ENCODE assay signal across 12 mouse cellular contexts in genomic region chr13:51963966-51964365, GRCm38 (mm10).
DNase-seq lines count a peak whose midpoint lies in the region; ATAC-seq lines count a peak whose summit lies in the region.
"Had no signal": no experiment of that assay in that cellular context is flagged by ENCODE, and none has a peak within 500 bp of the region (broad histone marks: within the 10 kb centered on the region; RNA-seq: fewer than 3 reads in every experiment).

No protein-coding gene starts in this region.

- no peaks in the 10 kb centered on the region for H3K36me3 ChIP-seq in hindbrain, embryonic 10.5 days
- H3K36me3 ChIP-seq in hindbrain, embryonic 16.5 days (ENCODE audit: control insufficient read depth, insufficient read depth, low read length), result no peaks in the 10 kb centered on the region
- H3K36me3 ChIP-seq in intestine, embryonic 14.5 days (ENCODE audit: control insufficient read depth, insufficient read depth, low read length), result no peaks in the 10 kb centered on the region
- H3K36me3 ChIP-seq in midbrain, embryonic 15.5 days (replicated peaks), result no peaks in the 10 kb centered on the region
- H3K36me3 ChIP-seq: embryonic facial prominence, embryonic 12.5 days had no signal

- H3K9ac ChIP-seq in hindbrain, embryonic 16.5 days (ENCODE audit: low read depth, low read length), result no peak overlapping the region
- H3K9ac ChIP-seq in intestine, embryonic 14.5 days (ENCODE audit: low read length), result no peak overlapping the region
- H3K9ac ChIP-seq in midbrain, embryonic 15.5 days, result no peak overlapping the region
- H3K9ac ChIP-seq: embryonic facial prominence, embryonic 12.5 days had no signal

- H3K27me3 ChIP-seq in hindbrain, embryonic 10.5 days (ENCODE audit: insufficient read depth, poor library complexity, severe bottlenecking), result no peaks in the 10 kb centered on the region
- H3K27me3 ChIP-seq in hindbrain, embryonic 16.5 days (replicated peaks; ENCODE audit: control insufficient read depth, insufficient read depth, low read length), result no peaks in the 10 kb centered on the region
- H3K27me3 ChIP-seq in intestine, embryonic 14.5 days (replicated peaks; ENCODE audit: control insufficient read depth, insufficient read depth, low read length), result no peaks in the 10 kb centered on the region
- H3K27me3 ChIP-seq in midbrain, embryonic 15.5 days (replicated peaks), result no peaks in the 10 kb centered on the region
- H3K27me3 ChIP-seq: embryonic facial prominence, embryonic 12.5 days had no signal

- 72% methylated on average over 6 of the region's 6 CpGs for WGBS in hindbrain, embryonic 10.5 days
- WGBS in hindbrain, embryonic 16.5 days, result 74% methylated on average over 6 of the region's 6 CpGs
- WGBS in intestine, embryonic 14.5 days, result 67% methylated on average over 6 of the region's 6 CpGs
- WGBS in midbrain, embryonic 15.5 days, result 53% methylated on average over 6 of the region's 6 CpGs

- no peak overlapping the region for H3K4me2 ChIP-seq in hindbrain, embryonic 16.5 days (ENCODE audit: low read length)
- H3K4me2 ChIP-seq in intestine, embryonic 14.5 days (ENCODE audit: low read length), result no peak overlapping the region
- H3K4me2 ChIP-seq in midbrain, embryonic 15.5 days, result no peak overlapping the region
- H3K4me2 ChIP-seq: embryonic facial prominence, embryonic 12.5 days had no signal

- no peaks in the 10 kb centered on the region for H3K9me3 ChIP-seq in hindbrain, embryonic 10.5 days
- no peaks in the 10 kb centered on the region for H3K9me3 ChIP-seq in hindbrain, embryonic 16.5 days (ENCODE audit: control insufficient read depth, low read length)
- H3K9me3 ChIP-seq in intestine, embryonic 14.5 days (ENCODE audit: control insufficient read depth, low read length), result no peaks in the 10 kb centered on the region
- H3K9me3 ChIP-seq in midbrain, embryonic 15.5 days, result no peaks in the 10 kb centered on the region
- H3K9me3 ChIP-seq: embryonic facial prominence, embryonic 12.5 days had no signal

- ATAC-seq in hindbrain, embryonic 16.5 days, result no peak
- no peak for ATAC-seq in intestine, embryonic 14.5 days (replicated peaks; ENCODE audit: low FRiP score, low TSS enrichment, low read depth)
- ATAC-seq in midbrain, embryonic 15.5 days (replicated peaks), result no peak

- no peak overlapping the region for H3K4me3 ChIP-seq in hindbrain, embryonic 10.5 days
- no peak overlapping the region for H3K4me3 ChIP-seq in hindbrain, embryonic 16.5 days (ENCODE audit: low read length)
- no peak overlapping the region for H3K4me3 ChIP-seq in intestine, embryonic 14.5 days (ENCODE audit: low read depth, low read length)
- H3K4me3 ChIP-seq in midbrain, embryonic 15.5 days, result no peak overlapping the region
- H3K4me3 ChIP-seq: embryonic facial prominence, embryonic 12.5 days had no signal

- peak overlapping the region; percentile 74 for H3K27ac ChIP-seq in hindbrain, embryonic 10.5 days
- no peak overlapping the region for H3K27ac ChIP-seq in hindbrain, embryonic 16.5 days (ENCODE audit: low read depth, low read length)
- peak overlapping the region; percentile 34; the same call in 1 of the 2 replicates for H3K27ac ChIP-seq in intestine, embryonic 14.5 days (ENCODE audit: low read depth)
- H3K27ac ChIP-seq in midbrain, embryonic 15.5 days, result no peak overlapping the region
- H3K27ac ChIP-seq: embryonic facial prominence, embryonic 12.5 days had no signal

- H3K4me1 ChIP-seq in hindbrain, embryonic 10.5 days (replicated peaks), result peaks cover 36% of the 10 kb centered on the region
- peaks cover 6% of the 10 kb centered on the region for H3K4me1 ChIP-seq in hindbrain, embryonic 16.5 days (ENCODE audit: control insufficient read depth, insufficient read depth, low read depth, low read length)
- H3K4me1 ChIP-seq in intestine, embryonic 14.5 days (replicated peaks; ENCODE audit: control insufficient read depth, insufficient read depth, low read length), result peaks cover 30% of the 10 kb centered on the region
- H3K4me1 ChIP-seq in midbrain, embryonic 15.5 days, result peaks cover 6% of the 10 kb centered on the region

- no peak for DNase-seq in hindbrain, embryonic 10.5 days (ENCODE audit: low spot score)
- DNase-seq in thymus, postnatal 25 days, result peak; percentile 27
- no peak for DNase-seq in thymus, adult 18-20 months
- no peak for DNase-seq in intestine, embryonic 14.5 days (ENCODE audit: low spot score)
- DNase-seq in MN1 (ENCODE audit: low spot score), result no peak
- no peak for DNase-seq in spleen, postnatal 10 days (ENCODE audit: low spot score in 2 of 2)
- DNase-seq: gastrocnemius, postnatal 10 days; kidney, adult 8-10 months; right cerebral cortex, postnatal 25 days had no signal

Comparison
In these comparisons a context has a peak if more than half of its experiments do, and no peak if none do; other contexts are left out.
1. H3K27ac ChIP-seq: peak in hindbrain, embryonic 10.5 days (single experiment) and intestine, embryonic 14.5 days (single experiment); none in hindbrain, embryonic 16.5 days (single experiment) and midbrain, embryonic 15.5 days (single experiment).